23 mouse cellular contexts compared by ENCODE assay signal in the genomic region with DNA sequence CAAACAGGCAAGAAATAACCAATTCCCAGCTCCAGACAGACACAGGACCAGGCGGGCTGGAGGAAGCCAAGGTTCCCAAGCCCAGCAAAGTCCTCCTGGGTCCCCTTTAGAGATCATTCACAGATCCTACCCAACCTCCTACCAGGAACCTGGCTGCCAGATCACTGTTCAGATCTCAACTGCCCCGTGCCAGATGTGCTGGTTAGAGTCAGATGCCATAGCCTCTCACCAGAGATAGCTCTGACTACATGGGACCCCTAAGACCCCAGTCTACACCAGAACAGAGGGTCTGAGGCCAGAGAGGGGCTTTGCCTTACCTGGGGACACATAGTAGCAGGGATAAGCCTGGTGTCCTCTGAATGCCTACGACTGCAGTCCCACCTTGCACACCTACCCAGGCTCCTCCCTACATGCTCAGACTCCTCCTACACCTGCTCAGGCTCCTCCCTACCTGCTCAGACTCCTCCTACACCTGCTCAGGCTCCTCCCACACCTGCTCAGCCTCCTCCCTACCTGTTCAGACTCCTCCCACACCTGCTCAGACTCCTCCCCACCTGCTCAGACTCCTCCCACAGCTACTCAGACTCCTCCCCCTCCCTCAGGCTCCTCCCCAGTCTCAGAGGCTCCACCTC.
DNase-seq lines count a peak whose midpoint lies in the region; ATAC-seq and TF ChIP-seq lines count a peak whose summit lies in the region.
"Had no signal": no experiment of that assay in that cellular context is flagged by ENCODE, and none has a peak within 500 bp of the region (broad histone marks: within the 10 kb centered on the region; RNA-seq: fewer than 3 reads in every experiment).

No protein-coding gene starts in this region.

- H3K4me2 ChIP-seq in heart, embryonic 15.5 days = no peak overlapping the region
- H3K4me2 ChIP-seq: embryonic facial prominence, embryonic 12.5 days; forebrain, embryonic 12.5 days had no signal

- 0 out of 2 replicates have a peak, but pooled peaks have one; percentile 14 for ATAC-seq in heart, embryonic 15.5 days (replicated peaks; ENCODE audit: insufficient number of reproducible peaks, insufficient read depth, low FRiP score, low read depth)
- ATAC-seq in erythroblast, adult 5-6 weeks (replicated peaks; ENCODE audit: low FRiP score, poor library complexity, severe bottlenecking) = peak; percentile 49; the same call in 1 of the 2 replicates
- ATAC-seq: activated CD4-positive, CD25-positive, alpha-beta regulatory T cell, adult 4 months; forebrain, embryonic 14.5 days; forebrain, postnatal 0 days; Patski had no signal

- peaks cover 74% of the 10 kb centered on the region for H3K4me1 ChIP-seq in cerebellum, adult 2 months (ENCODE audit: control insufficient read depth, insufficient read depth, low read length)
- H3K4me1 ChIP-seq in heart, embryonic 15.5 days (replicated peaks) = no peaks in the 10 kb centered on the region
- H3K4me1 ChIP-seq: embryonic facial prominence, embryonic 10.5 days; embryonic facial prominence, embryonic 12.5 days; forebrain, embryonic 10.5 days; forebrain, embryonic 12.5 days had no signal

- peak in 1 of 2 experiments; percentile 63 for DNase-seq in cerebellum, adult 2 months
- DNase-seq in cerebellum, adult 18-20 months = no peak
- no peak for DNase-seq in heart, adult 8-10 months (ENCODE audit: low spot score)
- no peak for DNase-seq in kidney, postnatal 14 days
- DNase-seq in kidney, adult 8-10 months = no peak
- DNase-seq: adrenal gland, adult 8-10 months; adrenal gland, postnatal 14 days; adrenal gland, postnatal 36 days; cerebellum, adult 9-10 months; cerebellum, postnatal 14 days; cerebellum, postnatal 36 days; forebrain, postnatal 0 days had no signal

- H3K27ac ChIP-seq in cerebellum, adult 2 months (ENCODE audit: insufficient read depth, low read length) = peak overlapping the region; percentile 79
- H3K27ac ChIP-seq in heart, embryonic 15.5 days = no peak overlapping the region
- H3K27ac ChIP-seq: embryonic facial prominence, embryonic 10.5 days; embryonic facial prominence, embryonic 12.5 days; forebrain, embryonic 10.5 days; forebrain, embryonic 12.5 days had no signal

- WGBS in cerebellum, adult 2 months = 35% methylated on average over 3 of the region's 3 CpGs
- 77% methylated on average over 3 of the region's 3 CpGs for WGBS in heart, embryonic 15.5 days

- H3K4me3 ChIP-seq in cerebellum, adult 2 months (replicated peaks; ENCODE audit: insufficient read depth, low read depth, low read length) = no peak overlapping the region
- H3K4me3 ChIP-seq in heart, embryonic 15.5 days = no peak overlapping the region
- H3K4me3 ChIP-seq: embryonic facial prominence, embryonic 10.5 days; embryonic facial prominence, embryonic 12.5 days; erythroblast, embryonic 14.5 days; forebrain, embryonic 10.5 days; forebrain, embryonic 12.5 days had no signal

- no peak overlapping the region for H3K9ac ChIP-seq in heart, embryonic 15.5 days
- H3K9ac ChIP-seq: embryonic facial prominence, embryonic 12.5 days; forebrain, embryonic 12.5 days; forebrain, postnatal 0 days had no signal

- H3K36me3 ChIP-seq in heart, embryonic 15.5 days = no peaks in the 10 kb centered on the region
- H3K36me3 ChIP-seq: embryonic facial prominence, embryonic 10.5 days; embryonic facial prominence, embryonic 12.5 days; forebrain, embryonic 10.5 days; forebrain, embryonic 12.5 days; G1E had no signal

- no peaks in the 10 kb centered on the region for H3K9me3 ChIP-seq in heart, embryonic 15.5 days (replicated peaks)
- H3K9me3 ChIP-seq: embryonic facial prominence, embryonic 10.5 days; embryonic facial prominence, embryonic 12.5 days; forebrain, embryonic 10.5 days; forebrain, embryonic 12.5 days had no signal

- TF ChIP-seq POLR2A in cerebellum, adult 2 months (IDR thresholded peaks at IDR 0.05; ENCODE audit: borderline replicate concordance, insufficient read depth, low read length) = no peak

- no peak for TF ChIP-seq CTCF in cerebellum, adult 2 months (IDR thresholded peaks at IDR 0.05; ENCODE audit: borderline replicate concordance, insufficient read depth, low read depth, low read length)

- no peaks in the 10 kb centered on the region for H3K27me3 ChIP-seq in cerebellum, adult 2 months (ENCODE audit: control insufficient read depth, insufficient read depth, low read length)
- peaks cover 13% of the 10 kb centered on the region for H3K27me3 ChIP-seq in heart, embryonic 15.5 days
- H3K27me3 ChIP-seq: embryonic facial prominence, embryonic 12.5 days had no signal
